Mouse (Mus musculus): ENCODE results near the gene Trpc4ap.

DNA sequence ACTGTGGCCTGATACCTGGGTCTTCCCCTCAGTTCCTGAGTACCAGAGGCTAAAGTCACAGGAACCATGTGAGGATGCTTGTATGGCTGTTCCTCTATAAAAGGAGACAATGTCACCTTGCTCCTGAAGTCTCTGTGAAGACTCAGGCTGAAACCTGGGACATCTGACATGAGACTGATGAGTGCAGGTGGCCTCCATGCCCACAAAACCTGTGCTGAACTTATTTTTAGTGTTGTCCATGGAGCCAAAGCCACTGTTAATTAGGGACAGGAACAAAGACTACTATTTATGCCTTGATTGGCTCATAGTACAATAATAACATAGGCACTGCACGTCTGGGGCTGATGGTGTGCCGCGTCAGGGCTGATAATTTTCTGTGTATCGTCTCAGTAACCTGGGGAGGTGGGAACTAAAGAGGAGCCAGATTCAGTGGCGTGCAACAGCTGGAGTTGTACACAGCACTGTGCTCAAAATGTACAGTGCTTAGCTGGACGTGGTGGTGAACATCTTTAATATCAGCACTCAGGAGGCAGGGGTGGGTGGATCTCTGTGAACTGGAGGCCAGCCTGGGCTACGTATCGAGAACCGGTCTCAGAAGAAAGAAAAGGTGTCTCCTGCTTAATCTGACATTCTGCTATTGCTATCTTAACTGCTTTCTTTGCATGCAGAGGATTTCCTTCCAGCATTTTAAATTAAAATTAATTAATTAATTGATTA is 80.2 kb downstream of the Trpc4ap start:
- no peak for TF ChIP-seq CTCF (IDR thresholded peaks at IDR 0.05; ENCODE audit: control insufficient read depth, insufficient read depth, insufficient read length)
- no peak for TF ChIP-seq MYOG (IDR thresholded peaks at IDR 0.05; ENCODE audit: control insufficient read depth, extremely low read depth, insufficient read length)
- TF ChIP-seq MAX (IDR thresholded peaks at IDR 0.05) = no peak
- no peak for TF ChIP-seq CEBPB (IDR thresholded peaks at IDR 0.05; ENCODE audit: low read depth)
- no peak for TF ChIP-seq MYOD1 (IDR thresholded peaks at IDR 0.05; ENCODE audit: control insufficient read depth, insufficient read length, low read depth)
- TF ChIP-seq USF1 (IDR thresholded peaks at IDR 0.05; ENCODE audit: low read depth) = no peak
- TF ChIP-seq FOSL1 (IDR thresholded peaks at IDR 0.05; ENCODE audit: insufficient read depth, low read length, poor library complexity, severe bottlenecking) = no peak
